Mouse (Mus musculus): ENCODE results near the gene Magoh. TPM values are rescaled to one million over a fixed set of nuclear protein-coding genes. Genes with fewer than 3 reads are reported as not detected.

Magoh gene
- total RNA-seq, 1 experiment from 2014 or later, result 106 TPM

Other genes starting within 250 kb of the Magoh start
- 0.47 TPM in 1 of 2 replicates, not detected in the other for gene Dmrtb1, start 195.5 kb upstream of the Magoh start, total RNA-seq (2017)
- gene Lrp8, start 77.5 kb upstream of the Magoh start, total RNA-seq (2017), result 2.8 and 3.6 TPM in 2 replicates
- 44.8 and 48.4 TPM in 2 replicates for gene 0610037L13Rik, start 10.1 kb downstream of the Magoh start, total RNA-seq (2017)
- gene Cpt2, start 43.9 kb downstream of the Magoh start, total RNA-seq (2017), result 17.2 and 27.9 TPM in 2 replicates
- not detected in 2 replicates for gene Slc1a7, start 88.6 kb downstream of the Magoh start, total RNA-seq (2017)
- 0.35 TPM in 1 of 2 replicates, not detected in the other for gene Podn, start 216.7 kb downstream of the Magoh start, total RNA-seq (2017)

Measured in neutrophil, adult 5-6 weeks (primary cell).